Comparison of ENCODE assay signal across 1 mouse cellular context in the genomic region with DNA sequence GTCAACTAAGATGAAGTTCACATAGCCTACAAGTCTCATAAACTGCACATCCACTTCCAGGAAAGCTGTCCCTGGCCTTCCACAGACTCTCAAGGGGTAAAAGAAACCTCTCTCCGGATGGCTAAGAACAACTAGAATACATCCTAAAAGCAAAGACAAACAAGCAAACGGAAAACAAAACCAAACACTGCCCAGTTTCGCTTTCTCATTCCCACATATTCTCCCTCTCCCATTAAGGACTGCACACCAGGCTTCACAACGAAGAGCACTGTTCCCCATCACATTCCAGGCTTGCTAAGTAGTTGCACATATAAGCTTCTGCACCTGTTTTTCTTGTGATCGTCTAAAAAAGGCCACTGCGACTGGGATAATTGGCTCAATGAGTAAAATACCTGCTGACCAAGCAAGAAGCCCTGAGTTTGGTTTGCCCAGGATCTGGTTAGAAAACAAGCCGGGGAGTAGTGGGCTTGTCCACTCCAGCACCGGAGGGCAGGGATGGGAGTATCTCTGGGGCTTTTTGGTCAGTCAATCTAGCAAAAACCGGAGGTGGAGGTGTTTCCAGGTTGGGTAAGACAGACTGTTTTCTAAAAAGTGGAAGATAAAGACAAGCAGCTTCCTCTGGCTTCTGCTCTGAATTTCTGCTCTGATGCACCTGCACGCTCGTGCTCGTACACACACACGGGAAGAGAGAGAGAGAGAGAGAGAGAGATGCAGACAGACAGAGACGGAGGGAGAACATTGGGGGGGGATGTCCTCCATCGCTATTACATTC.
TF ChIP-seq lines count a peak whose summit lies in the region.

No protein-coding gene starts in this region.

TF ChIP-seq in MEL, 35 proteins besides CTCF, POLR2A, EP300 and RAD21:
- no peak for TF ChIP-seq ETS1 (IDR thresholded peaks at IDR 0.05; ENCODE audit: low read depth, low read length)
- no peak for TF ChIP-seq BHLHE40 (IDR thresholded peaks at IDR 0.05; ENCODE audit: borderline replicate concordance, low read depth, low read length)
- TF ChIP-seq NELFE (IDR thresholded peaks at IDR 0.05; ENCODE audit: low read depth, low read length): no peak
- no peak for TF ChIP-seq MEF2A (IDR thresholded peaks at IDR 0.05; ENCODE audit: extremely low read depth, insufficient replicate concordance, low read depth, low read length, poor library complexity, severe bottlenecking)
- no peak for TF ChIP-seq RCOR1 (IDR thresholded peaks at IDR 0.05; ENCODE audit: low read depth, low read length)
- no peak for TF ChIP-seq TCF12 (IDR thresholded peaks at IDR 0.05; ENCODE audit: low read depth, low read length)
- TF ChIP-seq JUND (IDR thresholded peaks at IDR 0.05; ENCODE audit: low read depth, low read length): no peak
TF ChIP-seq in MEL: peak in this region for 0.
